Mouse (Mus musculus): ENCODE results near the gene Dynlt3. TPM values are rescaled to one million over a fixed set of nuclear protein-coding genes. Genes with fewer than 3 reads are reported as not detected.
"Not testable (repeated sequence)": the region's sequence is repeated elsewhere in the genome, so short reads cannot be mapped to it uniquely, and the experiment has no call there.

Gene Dynlt3
- polyA plus RNA-seq (2015; fragmentation: Nextera tagmentation; extraction: Ambion mirVana), result 33.0 and 37.0 TPM in 2 replicates

DNA sequence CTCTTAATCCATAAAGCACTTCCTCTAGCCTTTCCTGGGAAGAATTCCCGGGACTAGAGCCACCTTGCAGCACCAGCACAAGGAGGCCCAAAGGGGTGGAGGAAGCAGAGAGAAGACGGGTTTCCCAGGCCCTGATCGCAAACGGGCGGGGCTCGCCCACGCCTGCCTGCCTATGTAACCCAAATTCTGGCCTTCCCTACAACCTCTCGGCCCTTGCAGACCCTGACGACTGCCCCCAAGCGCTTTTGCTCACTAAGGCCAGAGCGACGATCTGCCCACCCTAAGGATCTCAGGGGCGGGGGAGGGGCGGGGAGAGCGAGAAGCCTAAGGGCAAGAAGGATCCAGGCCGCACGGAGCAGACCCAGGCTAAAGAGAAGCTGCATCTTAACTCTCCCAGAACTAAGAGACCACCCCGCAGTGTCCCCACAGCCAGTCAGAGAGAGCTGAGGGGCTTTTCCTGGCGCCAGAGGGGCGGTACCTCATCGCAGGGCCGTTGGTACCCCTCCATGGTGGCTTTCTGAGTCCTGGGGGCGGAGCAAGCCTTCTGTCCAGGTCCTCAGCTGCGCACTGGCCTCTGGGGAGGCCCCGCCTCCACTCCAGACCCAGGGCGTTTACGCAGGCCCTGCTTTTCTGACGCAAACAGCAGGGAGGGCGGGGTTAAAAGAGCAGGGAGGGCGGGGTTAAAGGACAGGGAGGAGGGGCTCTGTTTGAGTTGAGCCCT, at the start of gene Dynlt3:
TSS of gene Dynlt3 (minus strand) at position 613 of the 721 bp plus-strand sequence.
- WGBS, result 11% methylated on average over 30 of the region's 30 CpGs
- H3K9me3 ChIP-seq, result no peaks in the 10 kb centered on the region
- peak; percentile 92 for ATAC-seq (ENCODE audit: insufficient number of reproducible peaks, insufficient read depth, low FRiP score, low TSS enrichment, low read depth)
- H3K4me3 ChIP-seq, result peak within 1 kb of the TSS; percentile 50
- no peaks in the 10 kb centered on the region for H3K36me3 ChIP-seq
- H3K4me2 ChIP-seq, result peak within 1 kb of the TSS; percentile 56
- no peaks in the 10 kb centered on the region for H3K27me3 ChIP-seq
- H3K27ac ChIP-seq, result peak within 1 kb of the TSS; percentile 73
- peak within 1 kb of the TSS; percentile 73 for H3K9ac ChIP-seq
- H3K4me1 ChIP-seq, result no peaks in the 10 kb centered on the region

DNA sequence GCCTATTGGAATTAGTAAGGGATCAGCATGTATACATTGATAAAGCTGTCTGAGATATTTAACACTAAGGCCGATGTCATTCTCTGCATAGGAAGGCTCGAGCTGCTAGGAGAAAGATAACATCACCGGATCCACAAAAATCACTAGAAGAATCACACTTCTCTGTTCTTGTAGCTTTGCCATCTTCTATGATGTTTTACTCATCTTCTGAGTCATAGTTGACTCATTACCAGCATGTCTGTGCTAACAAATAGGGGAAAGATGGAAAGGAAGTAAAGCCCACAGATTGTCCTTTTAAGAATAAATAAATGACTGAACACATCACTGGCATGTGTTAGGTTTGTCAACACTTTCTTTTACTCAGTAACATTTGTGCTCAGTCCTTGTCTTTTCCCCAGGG, 37.0 kb upstream of the Dynlt3 start:
- H3K4me1 ChIP-seq, result no peaks in the 10 kb centered on the region
- no peaks in the 10 kb centered on the region for H3K27me3 ChIP-seq
- H3K9me3 ChIP-seq, result no peaks in the 10 kb centered on the region
- ATAC-seq (ENCODE audit: insufficient number of reproducible peaks, insufficient read depth, low FRiP score, low TSS enrichment, low read depth), result no peak
- 88% methylated on average over 3 of the region's 3 CpGs for WGBS
- H3K27ac ChIP-seq, result no peak overlapping the region
- H3K9ac ChIP-seq, result no peak overlapping the region
- H3K4me3 ChIP-seq, result no peak overlapping the region
- H3K4me2 ChIP-seq, result no peak overlapping the region
- no peaks in the 10 kb centered on the region for H3K36me3 ChIP-seq

DNA sequence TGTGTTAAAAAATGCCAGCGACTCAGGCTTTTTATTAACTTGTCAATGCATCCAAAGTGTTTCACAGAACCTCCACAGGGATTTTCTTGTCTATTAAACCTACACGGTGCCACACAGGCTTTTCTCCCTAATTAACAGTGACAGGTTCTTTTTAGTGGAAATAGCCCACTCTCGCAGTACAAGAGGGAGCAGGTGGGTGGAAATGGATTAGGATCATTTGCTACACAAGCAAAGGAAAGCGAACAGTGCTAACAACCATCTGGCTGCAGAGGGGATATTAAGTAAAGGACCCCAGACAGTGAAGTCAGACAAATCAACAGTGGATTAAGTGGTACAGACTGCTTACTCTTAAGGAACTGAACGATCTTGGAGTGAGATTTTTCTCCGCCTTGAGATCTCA, 33.2 kb upstream of the Dynlt3 start:
- Histone ChIP-seq H3K27me3 (no peaks in the 10 kb centered on the region), H3K4me3 (no peak overlapping the region)
- ATAC-seq (ENCODE audit: insufficient number of reproducible peaks, insufficient read depth, low FRiP score, low TSS enrichment, low read depth), result no peak

DNA sequence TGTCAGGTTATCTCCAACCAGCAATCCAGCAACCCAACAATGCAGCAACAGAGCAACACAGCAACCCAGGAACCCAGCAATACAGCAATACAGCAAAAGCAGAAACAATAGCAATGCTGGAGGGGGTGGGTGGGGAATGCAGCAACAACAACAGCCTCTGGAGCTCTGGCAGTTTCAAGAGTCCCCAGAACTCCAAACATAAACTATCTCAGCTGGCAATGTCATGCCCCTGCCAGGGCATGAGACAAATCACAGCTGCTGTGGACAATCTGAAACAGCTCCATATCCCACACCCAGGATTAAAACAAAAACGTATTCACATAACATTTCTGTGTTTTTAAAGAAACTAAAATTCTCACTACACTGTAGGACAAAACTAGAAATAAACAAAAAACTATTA, 9.2 kb upstream of the Dynlt3 start:
- no peak for ATAC-seq (ENCODE audit: insufficient number of reproducible peaks, insufficient read depth, low FRiP score, low TSS enrichment, low read depth)
- WGBS, result 50% methylated on average over 1 of the region's 1 CpGs
- Histone ChIP-seq H3K27me3 (no peaks in the 10 kb centered on the region), H3K4me2 (no peak overlapping the region), H3K4me1 (no peaks in the 10 kb centered on the region), H3K9me3 (no peaks in the 10 kb centered on the region), H3K9ac (no peak overlapping the region), H3K36me3 (no peaks in the 10 kb centered on the region), H3K27ac (no peak overlapping the region), H3K4me3 (no peak overlapping the region)

More for the DNA sequence above, 33.2 kb upstream of the Dynlt3 start:
- no peak overlapping the region for H3K9ac ChIP-seq
- no peaks in the 10 kb centered on the region for H3K9me3 ChIP-seq
- WGBS, result 66% methylated on average over 6 of the region's 6 CpGs
- H3K4me2 ChIP-seq, result no peak overlapping the region
- H3K4me1 ChIP-seq, result no peaks in the 10 kb centered on the region
- H3K36me3 ChIP-seq, result no peaks in the 10 kb centered on the region
- no peak overlapping the region for H3K27ac ChIP-seq

DNA sequence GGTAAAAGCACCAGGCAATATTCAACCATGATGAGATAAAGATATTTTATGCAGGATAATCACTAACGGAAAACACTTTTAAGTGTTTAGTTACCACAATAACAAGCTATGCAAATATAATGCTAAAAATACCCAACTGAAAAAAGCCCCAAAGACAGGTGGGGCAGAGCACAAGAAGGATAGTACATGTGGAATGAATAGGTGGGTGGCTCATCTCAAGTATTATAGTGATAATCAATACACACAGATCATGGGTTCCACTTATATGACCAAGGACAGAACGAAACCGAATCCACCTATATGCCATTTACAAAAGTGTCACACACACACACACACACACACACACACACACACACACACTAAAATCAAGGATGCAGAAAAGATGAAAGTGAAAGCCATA, 8.6 kb upstream of the Dynlt3 start:
- 93% methylated on average over 3 of the region's 3 CpGs for WGBS
- Histone ChIP-seq H3K4me3 (no peak overlapping the region), H3K9me3 (no peaks in the 10 kb centered on the region), H3K9ac (no peak overlapping the region), H3K27me3 (no peaks in the 10 kb centered on the region), H3K27ac (no peak overlapping the region), H3K4me1 (no peaks in the 10 kb centered on the region), H3K36me3 (no peaks in the 10 kb centered on the region), H3K4me2 (no peak overlapping the region)
- ATAC-seq (ENCODE audit: insufficient number of reproducible peaks, insufficient read depth, low FRiP score, low TSS enrichment, low read depth), result no peak

DNA sequence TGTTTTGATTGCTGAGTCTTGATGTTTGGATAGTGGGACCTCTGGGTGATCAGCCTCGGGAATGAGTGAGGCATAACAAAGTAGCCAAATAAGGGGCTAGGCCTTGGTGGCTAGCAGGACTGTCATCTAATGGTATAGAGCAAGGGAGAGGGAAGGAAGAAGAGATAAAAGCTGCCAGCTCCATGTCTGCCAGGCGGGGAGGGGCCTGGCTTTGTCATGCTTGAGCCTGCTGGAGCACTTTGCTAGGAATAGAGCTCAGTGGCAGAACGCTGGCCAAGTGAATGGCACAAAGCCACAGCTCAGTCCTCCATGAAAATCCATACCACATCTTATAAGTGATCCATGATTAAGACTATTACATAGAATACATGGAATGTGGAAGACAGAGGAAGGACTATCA, 10.0 kb downstream of the Dynlt3 start:
- Histone ChIP-seq H3K4me3 (no peak overlapping the region), H3K36me3 (no peaks in the 10 kb centered on the region), H3K4me1 (no peaks in the 10 kb centered on the region), H3K27ac (no peak overlapping the region), H3K9ac (no peak overlapping the region), H3K27me3 (no peaks in the 10 kb centered on the region), H3K9me3 (no peaks in the 10 kb centered on the region), H3K4me2 (no peak overlapping the region)
- no peak for ATAC-seq (ENCODE audit: insufficient number of reproducible peaks, insufficient read depth, low FRiP score, low TSS enrichment, low read depth)
- WGBS, result 64% methylated on average over 3 of the region's 3 CpGs

DNA sequence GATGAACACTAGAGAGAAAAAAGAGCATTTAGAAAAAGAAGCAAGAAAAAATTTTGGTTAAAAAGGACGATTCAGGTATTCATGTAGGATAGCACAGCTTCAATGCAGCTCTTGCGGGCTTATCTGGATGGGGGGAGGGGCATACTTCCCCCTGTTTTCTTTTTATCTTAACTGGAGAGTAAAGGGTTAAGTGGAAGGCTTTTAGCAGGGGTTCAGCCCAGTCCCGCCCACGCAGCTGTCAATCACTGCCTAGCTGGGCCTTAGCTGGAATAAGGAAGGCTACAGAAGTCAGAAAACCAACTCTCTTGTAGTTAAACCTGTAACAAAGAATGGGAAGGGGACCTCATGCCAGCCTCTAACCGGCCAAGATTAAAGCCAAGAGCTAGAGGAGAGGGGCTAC, 22.2 kb downstream of the Dynlt3 start:
- not testable (repeated sequence) for H3K27ac ChIP-seq; H3K36me3 ChIP-seq; H3K4me3 ChIP-seq; H3K9me3 ChIP-seq; ATAC-seq (ENCODE audit: insufficient number of reproducible peaks, insufficient read depth, low FRiP score, low TSS enrichment, low read depth); H3K4me2 ChIP-seq; H3K27me3 ChIP-seq; H3K4me1 ChIP-seq; H3K9ac ChIP-seq
- WGBS, result 73% methylated on average over 5 of the region's 5 CpGs

- ATAC-seq (ENCODE audit: insufficient number of reproducible peaks, insufficient read depth, low FRiP score, low TSS enrichment, low read depth); H3K9ac ChIP-seq; H3K27me3 ChIP-seq; H3K4me3 ChIP-seq; H3K27ac ChIP-seq; H3K4me1 ChIP-seq; H3K4me2 ChIP-seq; H3K36me3 ChIP-seq; H3K9me3 ChIP-seq: not testable (repeated sequence)
- 51% methylated on average over 2 of the region's 2 CpGs for WGBS
Observed at GRCm38 (mm10) chrX:9640126-9640525, 22.7 kb downstream of the Dynlt3 start.

Other genes with a start within 250 kb of the Dynlt3 start
- 0.81 and 2.3 TPM in 2 replicates for gene Cybb, start 175.2 kb downstream of the Dynlt3 start, polyA plus RNA-seq (2015; fragmentation: Nextera tagmentation; extraction: Ambion mirVana)
- gene H2al1o, start 90.6 kb downstream of the Dynlt3 start, polyA plus RNA-seq (2015; fragmentation: Nextera tagmentation; extraction: Ambion mirVana), result not detected in 2 replicates
- not detected in 2 replicates for gene Hypm, start 183.9 kb upstream of the Dynlt3 start, polyA plus RNA-seq (2015; fragmentation: Nextera tagmentation; extraction: Ambion mirVana)
- gene H2al3, start 186.7 kb upstream of the Dynlt3 start, polyA plus RNA-seq (2015; fragmentation: Nextera tagmentation; extraction: Ambion mirVana), result not detected in 2 replicates
- 0.95 and 1.4 TPM in 2 replicates for gene Sytl5, start 222.6 kb upstream of the Dynlt3 start, polyA plus RNA-seq (2015; fragmentation: Nextera tagmentation; extraction: Ambion mirVana)